Mouse (Mus musculus) brain, embryonic 14.5 days (tissue): ENCODE data around the gene Nmral1. TPM values are rescaled to one million over a fixed set of nuclear protein-coding genes. Genes with fewer than 3 reads are reported as not detected.

Experiments used
- DNase-seq: peaks from one replicate; pipeline ENCODE4 v3.0.0-alpha.2; 2011; ENCODE audit warnings: low read depth
- CTCF ChIP-seq: fragments of 200-500 bp; IDR thresholded peaks from 2 replicates; pipeline ENCODE4 v1.5.1; 2012; ENCODE audit warnings: inconsistent platforms, mild to moderate bottlenecking, moderate library complexity, borderline replicate concordance; ENCODE audit not compliant: insufficient read depth, insufficient read length; ENCODE audit errors: extremely low read depth
- POLR2A ChIP-seq: fragments of 200-500 bp; IDR thresholded peaks from 2 replicates; pipeline ENCODE4 v1.6.1; 2012; ENCODE audit warnings: mild to moderate bottlenecking, inconsistent platforms, borderline replicate concordance; ENCODE audit not compliant: poor library complexity, insufficient read depth, insufficient read length, severe bottlenecking; ENCODE audit errors: extremely low read depth
- polyA plus RNA-seq: library from polyadenylated mRNA; depleted of rRNA; stranded (reverse); fragments of >200 nt; gene quantifications from 2 replicates; pipeline ENCODE4 v1.2.3, GENCODE M21; 2012

Gene Nmral1
- polyA plus RNA-seq, 1 experiment = 70.6 TPM

DNA sequence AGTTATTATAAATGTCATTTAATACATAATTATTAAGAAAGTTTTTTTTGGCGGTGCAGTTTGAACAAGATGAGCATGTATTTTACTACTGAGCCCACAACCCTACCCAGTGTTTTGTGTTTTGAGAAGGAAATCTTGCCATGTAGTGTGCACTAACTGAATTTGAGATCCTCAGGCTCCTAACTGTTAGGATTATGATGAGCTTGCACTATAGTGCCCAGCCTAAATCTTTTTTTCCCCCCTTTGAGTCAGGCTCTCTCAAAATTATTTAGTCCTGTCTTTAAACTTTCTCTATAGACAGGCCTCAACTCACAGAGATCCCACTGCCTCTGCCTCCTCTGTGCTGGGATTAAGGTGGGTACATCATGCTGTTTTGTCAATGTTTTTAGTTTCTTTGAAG lies 8.4 kb upstream of the Nmral1 start:
- TF ChIP-seq CTCF = no peak
- no peak for TF ChIP-seq POLR2A
- DNase-seq = no peak

DNA sequence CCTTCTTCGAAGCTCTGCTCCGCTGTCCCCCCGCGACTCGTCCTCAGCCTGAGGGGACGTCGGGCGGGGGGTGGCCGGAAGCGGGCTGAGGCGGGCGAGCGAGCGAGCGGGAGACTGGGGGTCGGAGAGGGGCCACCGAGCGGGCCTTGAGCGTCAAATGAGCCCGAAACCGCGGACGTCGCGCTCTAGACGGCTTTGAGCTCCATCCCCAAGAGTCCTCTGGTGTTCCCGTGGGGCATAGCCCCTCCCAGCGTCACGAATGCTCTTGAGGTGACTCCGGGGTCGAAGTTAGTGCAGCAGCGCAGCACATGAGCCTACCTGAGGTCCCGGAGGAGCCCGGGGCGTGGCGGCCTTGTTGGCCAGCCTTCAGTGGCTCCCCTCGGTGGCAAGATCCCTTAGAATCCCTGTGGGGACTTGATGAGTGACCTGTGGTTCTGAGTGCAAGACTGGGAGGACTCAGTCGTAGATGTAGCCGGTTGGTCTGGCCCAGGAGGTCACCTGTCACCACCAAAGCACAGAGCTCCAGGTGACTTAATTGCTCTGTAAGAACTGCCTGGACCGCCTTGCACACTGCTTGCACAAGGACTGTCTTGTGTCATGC lies 7.5 kb upstream of the Nmral1 start:
- no peak for DNase-seq
- TF ChIP-seq POLR2A (no peak), CTCF (no peak)

DNA sequence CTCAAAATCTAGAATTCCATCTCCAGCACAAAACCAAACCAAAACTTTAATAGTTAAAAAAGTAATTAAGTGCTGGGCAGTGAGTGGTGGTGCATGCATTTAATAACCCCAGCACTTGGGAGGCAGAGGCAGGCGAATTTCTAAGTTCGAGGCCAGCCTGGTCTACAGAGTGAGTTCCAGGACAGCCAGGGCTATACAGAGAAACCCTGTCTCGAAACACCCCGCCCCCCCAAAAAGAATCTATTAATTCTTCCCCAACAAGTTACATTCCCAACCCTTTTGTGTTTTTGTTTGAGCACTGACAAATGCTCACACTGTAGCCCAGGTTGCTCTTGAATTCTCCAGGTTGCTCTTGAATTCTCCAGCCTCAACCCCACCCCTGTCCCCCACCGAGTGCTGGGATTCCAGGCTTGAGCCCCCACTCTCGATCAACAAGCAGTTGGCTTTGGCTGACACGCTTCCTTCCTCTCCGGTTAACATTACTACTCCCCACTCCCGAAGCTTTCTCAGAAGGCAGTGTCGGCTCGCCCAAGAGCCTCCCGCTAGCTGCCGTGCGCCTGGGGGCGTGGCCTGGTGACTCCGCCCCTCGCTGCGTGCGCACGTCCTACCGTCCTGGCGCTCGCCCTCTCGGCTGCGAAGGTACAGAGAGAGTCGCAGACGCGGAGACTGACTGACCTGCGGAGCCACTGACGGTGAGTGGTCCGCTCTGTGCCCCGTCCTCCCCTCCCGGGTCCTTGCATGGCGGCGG lies 6.8 kb upstream of the Nmral1 start, which contains the start of gene Hmox2:
Gene Hmox2, plus strand, starts transcription at position 582 of the 748 bp plus-strand sequence.
- DNase-seq = peak; percentile 95
- TF ChIP-seq CTCF (no peak), POLR2A (peak; percentile 46; the same call in 1 of the 2 replicates)

DNA sequence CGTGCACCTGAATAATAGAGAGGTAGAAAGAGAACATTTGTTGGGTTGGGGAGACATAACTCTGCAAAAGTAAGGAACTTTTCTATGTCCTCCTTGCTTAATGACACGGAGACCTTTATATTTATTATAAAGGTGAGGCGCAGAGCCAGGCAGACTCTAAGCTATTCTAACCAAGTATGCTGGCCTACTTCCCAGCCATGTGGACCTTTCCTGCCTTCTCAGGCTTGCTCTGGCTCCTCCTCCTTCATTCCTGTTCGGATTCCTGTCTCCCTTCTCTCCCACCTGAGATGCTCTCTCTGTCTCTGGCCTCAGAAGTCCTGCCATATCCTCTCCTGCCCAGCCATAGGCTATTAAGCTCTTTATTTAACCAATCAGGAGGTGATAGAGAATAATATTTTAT lies 6.1 kb upstream of the Nmral1 start:
- DNase-seq = no peak
- no peak for TF ChIP-seq CTCF
- TF ChIP-seq POLR2A = no peak

DNA sequence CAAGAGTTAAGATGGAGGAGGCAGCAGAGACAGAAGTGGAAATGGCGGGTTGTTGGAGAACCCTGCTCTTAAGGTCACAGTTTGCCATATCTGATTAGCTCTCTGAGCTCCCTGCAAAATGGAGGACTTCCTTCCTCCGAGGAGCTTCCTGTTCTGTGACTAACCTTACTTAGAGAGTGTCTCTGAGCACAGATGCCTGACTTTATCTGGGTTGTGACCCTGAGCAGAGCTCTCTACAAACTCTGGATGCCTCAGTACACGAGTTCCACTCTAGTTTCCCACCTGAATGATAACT lies 3.7 kb upstream of the Nmral1 start:
- no peak for DNase-seq
- no peak for TF ChIP-seq POLR2A

DNA sequence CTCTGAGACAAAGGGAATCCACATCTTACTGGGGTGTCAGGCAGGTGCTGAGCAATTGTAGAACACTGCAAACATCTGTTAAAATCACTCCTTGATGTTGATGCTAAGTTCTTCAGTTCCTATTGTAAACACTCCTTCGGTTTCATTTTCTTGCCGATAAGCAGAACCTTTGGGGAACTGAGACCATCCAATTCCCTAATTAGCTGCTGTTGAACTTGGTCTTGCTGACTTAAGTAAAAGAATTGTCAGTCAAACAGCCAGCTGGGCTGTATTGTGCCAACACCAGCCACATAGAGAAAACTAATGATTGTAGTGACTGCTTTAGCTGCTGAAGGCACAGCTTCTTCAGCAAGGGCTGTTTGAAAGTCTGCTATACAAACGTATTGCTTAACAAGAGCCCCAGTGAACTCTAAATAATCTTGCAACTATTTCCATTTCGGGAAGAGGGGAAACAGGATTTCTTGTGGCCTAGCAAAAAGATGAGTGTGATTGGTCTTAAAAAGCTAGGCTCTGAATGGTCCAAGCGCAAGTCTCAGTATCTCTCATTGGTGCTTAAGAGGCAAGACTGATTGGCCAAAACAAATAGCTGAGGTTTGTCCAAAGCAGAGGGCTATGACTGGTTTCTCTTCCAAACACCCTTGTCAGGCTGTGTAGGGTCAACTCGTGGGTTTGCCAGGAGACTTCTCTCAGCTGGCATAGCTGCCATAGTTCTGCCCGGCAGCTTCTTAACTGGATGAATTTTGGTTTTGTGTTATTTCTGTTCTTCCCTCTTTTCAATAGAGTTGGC lies 3.2 kb upstream of the Nmral1 start:
- peak; percentile 8 for DNase-seq
- TF ChIP-seq POLR2A (no peak), CTCF (no peak)

DNA sequence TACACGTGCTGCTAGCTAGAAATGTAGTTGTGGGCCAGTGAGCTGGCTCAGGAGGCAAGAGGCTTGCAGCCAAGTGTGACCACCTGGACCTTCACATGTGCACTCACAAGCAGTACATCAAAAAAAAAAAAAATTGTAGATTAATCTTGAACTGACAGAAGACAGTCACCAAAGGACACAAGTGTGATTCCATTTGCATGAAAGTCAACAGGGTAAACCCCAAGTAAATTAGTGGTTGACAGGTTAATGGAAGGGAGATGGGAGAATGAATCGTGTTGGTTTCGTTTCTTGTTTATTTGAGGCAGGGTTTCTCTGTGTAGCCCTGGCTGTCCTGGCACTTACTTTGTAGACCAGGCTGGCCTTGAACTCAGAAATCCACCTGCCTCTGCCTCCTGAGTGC lies 1.3 kb downstream of the Nmral1 start:
- no peak for TF ChIP-seq POLR2A
- TF ChIP-seq CTCF = no peak
- DNase-seq = no peak

DNA sequence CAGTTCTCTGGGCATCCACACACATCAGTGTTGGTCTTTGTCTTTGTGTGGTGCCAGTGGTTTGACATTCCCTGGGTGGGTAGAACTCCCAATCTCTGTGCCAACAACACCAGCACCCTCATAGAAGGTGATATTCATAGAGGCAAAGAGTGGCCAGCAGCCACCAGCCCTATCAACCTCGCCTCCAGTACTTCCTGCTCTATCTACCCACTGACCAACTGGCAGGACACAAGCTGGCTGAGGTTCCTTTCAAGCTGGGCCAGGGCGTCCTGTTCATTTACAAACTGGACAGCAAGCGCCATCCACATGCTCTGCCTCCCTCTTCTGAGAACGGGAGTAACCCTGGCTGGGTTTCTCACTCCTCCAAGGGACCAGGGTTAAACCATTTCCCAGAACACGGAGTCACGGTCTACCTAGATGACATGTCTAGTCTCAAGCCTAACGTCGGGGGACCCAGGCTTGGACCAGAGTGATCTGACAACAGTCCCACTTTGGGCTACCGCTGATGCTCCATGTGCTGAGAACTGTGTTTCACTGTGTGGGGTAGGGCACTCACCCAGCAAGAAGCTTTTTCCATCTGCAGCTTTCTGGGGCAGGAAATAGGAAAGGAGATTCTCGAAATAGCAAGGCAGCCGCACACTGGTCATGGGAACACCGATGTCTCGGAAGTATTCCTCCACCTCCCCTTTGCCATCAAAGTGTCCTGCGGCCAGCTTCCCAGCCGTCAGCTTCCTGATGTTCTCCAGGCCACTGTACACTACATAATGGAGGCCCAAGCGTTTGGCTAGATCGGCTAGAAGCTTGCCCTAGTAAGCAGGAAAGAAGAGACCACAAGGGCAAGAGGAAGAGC lies 5.1 kb downstream of the Nmral1 start:
- DNase-seq = no peak
- TF ChIP-seq POLR2A = no peak
- no peak for TF ChIP-seq CTCF

DNA sequence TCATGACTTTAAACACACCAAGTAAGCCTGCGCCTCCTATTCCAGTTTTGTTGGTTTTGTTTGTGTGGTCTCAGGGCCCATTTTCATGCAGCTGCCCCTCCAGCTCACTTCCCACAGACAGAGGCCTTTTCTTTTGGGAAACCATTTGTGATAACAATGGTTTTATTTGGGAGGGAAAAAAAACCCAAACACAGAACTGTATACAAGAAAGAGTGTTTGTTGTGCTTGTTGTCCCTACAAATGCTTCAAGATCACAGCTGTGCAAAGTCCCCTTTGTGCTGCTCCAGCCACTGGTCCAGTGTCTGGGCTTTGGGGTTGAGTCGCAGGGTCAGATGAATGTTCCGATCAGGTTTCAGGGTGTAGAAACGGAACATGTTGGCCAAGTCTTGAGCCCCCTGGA lies 8.0 kb downstream of the Nmral1 start:
- no peak for DNase-seq
- TF ChIP-seq CTCF (no peak), POLR2A (no peak)

DNA sequence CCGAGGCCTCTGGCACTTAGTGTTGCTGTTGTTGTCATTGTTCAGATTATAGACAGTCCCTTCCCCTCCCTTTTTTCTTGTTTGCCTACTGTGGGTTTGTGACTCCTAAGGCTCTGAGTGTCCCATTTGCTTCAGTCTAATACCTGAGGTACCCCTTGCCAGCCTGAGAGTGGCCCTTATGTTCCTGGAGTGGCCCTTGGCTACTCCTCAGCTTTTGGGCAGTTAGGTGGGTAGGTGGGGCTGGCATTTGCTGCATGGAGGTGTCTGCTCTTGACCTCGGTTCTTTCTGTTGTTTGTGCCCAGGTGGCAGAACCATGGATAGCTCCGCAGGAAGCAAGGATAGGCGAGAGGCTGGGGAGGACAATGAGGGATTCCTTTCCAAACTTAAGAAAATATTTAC lies 13.6 kb downstream of the Nmral1 start:
- no peak for DNase-seq
- no peak for TF ChIP-seq CTCF
- no peak for TF ChIP-seq POLR2A

DNA sequence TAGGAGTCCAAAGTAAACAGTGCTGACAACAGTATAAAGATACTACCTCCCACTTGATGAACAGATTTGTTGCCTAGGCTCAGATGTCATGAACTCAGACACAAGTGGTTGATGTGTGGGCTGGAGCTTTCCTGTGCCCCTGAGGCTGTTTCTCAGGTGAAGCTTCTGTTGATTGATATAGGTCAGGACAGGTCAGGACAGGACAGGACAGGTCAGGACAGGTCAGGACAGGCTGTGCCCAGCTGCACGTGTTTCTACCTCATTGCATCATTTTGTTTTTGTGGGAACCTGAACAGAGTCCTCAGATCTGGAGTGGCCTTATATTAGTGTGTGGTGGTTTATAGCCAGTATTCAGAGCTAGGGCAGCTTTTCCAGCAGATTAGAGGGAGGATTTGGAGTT lies 16.5 kb downstream of the Nmral1 start:
- TF ChIP-seq CTCF = no peak
- no peak for TF ChIP-seq POLR2A
- no peak for DNase-seq
